Mouse (Mus musculus): ENCODE results near the gene Robo2. TPM values are rescaled to one million over a fixed set of nuclear protein-coding genes. Genes with fewer than 3 reads are reported as not detected.

The Robo2 gene
- total and polyA plus RNA-seq, 3 experiments: not detected

- Histone ChIP-seq H3K9me3 (replicated peaks; ENCODE audit: insufficient read depth, low read length) (no peaks in the 10 kb centered on the region), H3K27me3 (ENCODE audit: control insufficient read depth in 1 of 2, insufficient read depth in 2 of 2, low read length in 2 of 2) (no peaks in the 10 kb centered on the region), H3K4me1 (ENCODE audit: control insufficient read depth in 1 of 2, insufficient read depth in 2 of 2, low read length in 2 of 2) (no peaks in the 10 kb centered on the region), H3K9ac (ENCODE audit: control insufficient read depth, low read depth, low read length, poor library complexity, severe bottlenecking) (no peak overlapping the region), H3K4me3 (ENCODE audit: control insufficient read depth in 1 of 2, insufficient read depth in 1 of 2, low read depth in 2 of 2, low read length in 2 of 2) (no peak overlapping the region), H3K36me3 (ENCODE audit: control insufficient read depth in 1 of 2, insufficient read depth in 2 of 2, low read length in 2 of 2) (no peaks in the 10 kb centered on the region), H3K79me2 (ENCODE audit: control insufficient read depth, insufficient read depth, low read length, poor library complexity) (no peaks in the 10 kb centered on the region), H3K27ac (ENCODE audit: control insufficient read depth, low read depth, low read length) (no peak overlapping the region)
- TF ChIP-seq TAL1 (IDR thresholded peaks at IDR 0.05; ENCODE audit: low read length): no peak
- TF ChIP-seq RCOR1 (IDR thresholded peaks at IDR 0.05; ENCODE audit: low read depth, low read length): no peak
- TF ChIP-seq NRF1 (IDR thresholded peaks at IDR 0.05; ENCODE audit: insufficient read depth, low read depth, low read length, poor library complexity, severe bottlenecking): no peak
- TF ChIP-seq BHLHE40 (IDR thresholded peaks at IDR 0.05; ENCODE audit: borderline replicate concordance, low read depth, low read length): no peak
- TF ChIP-seq MEF2A (IDR thresholded peaks at IDR 0.05; ENCODE audit: extremely low read depth, insufficient replicate concordance, low read depth, low read length, poor library complexity, severe bottlenecking): no peak
- TF ChIP-seq GATA1 (IDR thresholded peaks at IDR 0.05; ENCODE audit: low read depth, low read length): no peak
- TF ChIP-seq ELF1 (IDR thresholded peaks at IDR 0.05; ENCODE audit: low read depth, low read length): no peak
- no peak for DNase-seq (ENCODE audit: low read depth, low spot score)
Measured at GRCm38 (mm10) chr16:74234393-74235059, 177.1 kb downstream of the Robo2 start.

- no peak overlapping the region for H3K9ac ChIP-seq (ENCODE audit: control insufficient read depth, low read depth, low read length, poor library complexity, severe bottlenecking)
- no peak for DNase-seq (ENCODE audit: low read depth, low spot score)
- TF ChIP-seq MAZ (IDR thresholded peaks at IDR 0.05; ENCODE audit: low read depth, low read length) (no peak), ZMIZ1 (IDR thresholded peaks at IDR 0.05; ENCODE audit: low read depth, low read length) (no peak), ZC3H11A (IDR thresholded peaks at IDR 0.05; ENCODE audit: low read depth, low read length) (no peak), RAD21 (IDR thresholded peaks at IDR 0.05; ENCODE audit: low read depth, low read length) (no peak), USF2 (IDR thresholded peaks at IDR 0.05; ENCODE audit: borderline replicate concordance in 1 of 2, insufficient read depth in 1 of 2, low read depth in 1 of 2, low read length in 2 of 2) (no peak)
- no peaks in the 10 kb centered on the region for H3K79me2 ChIP-seq (ENCODE audit: control insufficient read depth, insufficient read depth, low read length, poor library complexity)
- H3K27me3 ChIP-seq (ENCODE audit: control insufficient read depth in 1 of 2, insufficient read depth in 2 of 2, low read length in 2 of 2): no peaks in the 10 kb centered on the region
- no peaks in the 10 kb centered on the region for H3K36me3 ChIP-seq (ENCODE audit: control insufficient read depth in 1 of 2, insufficient read depth in 2 of 2, low read length in 2 of 2)
- H3K27ac ChIP-seq (ENCODE audit: control insufficient read depth, low read depth, low read length): no peak overlapping the region
- no peaks in the 10 kb centered on the region for H3K4me1 ChIP-seq (ENCODE audit: control insufficient read depth in 1 of 2, insufficient read depth in 2 of 2, low read length in 2 of 2)
- no peaks in the 10 kb centered on the region for H3K9me3 ChIP-seq (replicated peaks; ENCODE audit: insufficient read depth, low read length)
- no peak overlapping the region for H3K4me3 ChIP-seq (ENCODE audit: control insufficient read depth in 1 of 2, insufficient read depth in 1 of 2, low read depth in 2 of 2, low read length in 2 of 2)
Measured at GRCm38 (mm10) chr16:74233596-74233995, 178.0 kb downstream of the Robo2 start.

- DNase-seq (ENCODE audit: low read depth, low spot score): peak; percentile 9
- Histone ChIP-seq H3K4me1 (ENCODE audit: control insufficient read depth in 1 of 2, insufficient read depth in 2 of 2, low read length in 2 of 2) (no peaks in the 10 kb centered on the region), H3K36me3 (ENCODE audit: control insufficient read depth in 1 of 2, insufficient read depth in 2 of 2, low read length in 2 of 2) (no peaks in the 10 kb centered on the region), H3K9ac (ENCODE audit: control insufficient read depth, low read depth, low read length, poor library complexity, severe bottlenecking) (no peak overlapping the region), H3K79me2 (ENCODE audit: control insufficient read depth, insufficient read depth, low read length, poor library complexity) (no peaks in the 10 kb centered on the region), H3K27me3 (ENCODE audit: control insufficient read depth in 1 of 2, insufficient read depth in 2 of 2, low read length in 2 of 2) (no peaks in the 10 kb centered on the region), H3K9me3 (replicated peaks; ENCODE audit: insufficient read depth, low read length) (no peaks in the 10 kb centered on the region), H3K4me3 (ENCODE audit: control insufficient read depth in 1 of 2, insufficient read depth in 1 of 2, low read depth in 2 of 2, low read length in 2 of 2) (no peak overlapping the region), H3K27ac (ENCODE audit: control insufficient read depth, low read depth, low read length) (no peak overlapping the region)
- TF ChIP-seq CTCF (IDR thresholded peaks at IDR 0.05 in 2 of 3, conservative IDR thresholded peaks at IDR 0.05 in 1 of 3; ENCODE audit: control insufficient read depth in 1 of 3, insufficient read depth in 1 of 3, low read depth in 2 of 3, low read length in 3 of 3, poor library complexity in 1 of 3, severe bottlenecking in 1 of 3): peak in 1 of 3 experiments; percentile 37; a peak in 1 of 6 replicates
- TF ChIP-seq USF1 (IDR thresholded peaks at IDR 0.05; ENCODE audit: low read depth, low read length): peak; percentile 67
- TF ChIP-seq RAD21 (IDR thresholded peaks at IDR 0.05; ENCODE audit: low read depth, low read length): peak; percentile 39
- TF ChIP-seq JUND (IDR thresholded peaks at IDR 0.05; ENCODE audit: low read depth, low read length): no peak
- TF ChIP-seq SMC3 (IDR thresholded peaks at IDR 0.05; ENCODE audit: low read depth, low read length): peak; percentile 54
- peak; percentile 36 for TF ChIP-seq ZC3H11A (IDR thresholded peaks at IDR 0.05; ENCODE audit: low read depth, low read length)
Measured at GRCm38 (mm10) chr16:74227285-74227684, 184.3 kb downstream of the Robo2 start.

All from MEL (cell line).